Mouse (Mus musculus) limb, embryonic 11.5 days (tissue): ENCODE measurements at regions not wholly inside any gene's neighbourhood (a gene's known extent, or its start where the extent isn't known, plus 50 kb on each side); places are given as distances from the start of the nearest gene placed in this dataset.

ENCODE experiments used
- ATAC-seq: fragments of 200-750 bp; cut with Nextera tagmentation; 2 replicates; pipeline ENCODE4 v1.8.0; 2017; ENCODE audit warnings: low read depth; ENCODE audit not compliant: insufficient number of reproducible peaks, low FRiP score, low TSS enrichment
- DNase-seq: peaks from one replicate; pipeline ENCODE4 v3.0.0-alpha.2; 2015; ENCODE audit warnings: low spot score
- H3K27ac ChIP-seq: fragments of 300-500 bp; sonication (generic); replicated peaks from 2 replicates; pipeline ENCODE4 v1.5.1; 2014; ENCODE audit warnings: low read depth, mild to moderate bottlenecking, low read length
- H3K27me3 ChIP-seq: fragments of 300-500 bp; sonication (generic); 2 replicates; pipeline ENCODE4 v1.6.1; 2014; ENCODE audit warnings: mild to moderate bottlenecking, low read length, mixed read lengths; ENCODE audit not compliant: control insufficient read depth, insufficient read depth
- H3K36me3 ChIP-seq: fragments of 300-500 bp; sonication (generic); 2 replicates; pipeline ENCODE4 v1.6.1; 2014; ENCODE audit warnings: mild to moderate bottlenecking, low read length, moderate library complexity, mixed read lengths; ENCODE audit not compliant: control insufficient read depth, insufficient read depth
- H3K4me1 ChIP-seq: fragments of 300-500 bp; sonication (generic); 2 replicates; pipeline ENCODE4 v1.6.1; 2014; ENCODE audit warnings: low read length, mixed read lengths; ENCODE audit not compliant: control insufficient read depth, insufficient read depth
- H3K4me2 ChIP-seq: fragments of 300-500 bp; sonication (generic); 2 replicates; pipeline ENCODE4 v1.6.1; 2014; ENCODE audit warnings: low read depth, mild to moderate bottlenecking, moderate library complexity; ENCODE audit not compliant: severe bottlenecking
- H3K4me3 ChIP-seq: fragments of 300-500 bp; sonication (generic); 2 replicates; pipeline ENCODE4 v1.5.1; 2014; ENCODE audit warnings: low read depth, low read length
- H3K9ac ChIP-seq: fragments of 300-500 bp; sonication (generic); 2 replicates; pipeline ENCODE4 v1.6.1; 2014; ENCODE audit warnings: mild to moderate bottlenecking, low read length
- H3K9me3 ChIP-seq: fragments of 300-500 bp; sonication (generic); 2 replicates; pipeline ENCODE4 v1.6.1; 2016; ENCODE audit warnings: low read length; ENCODE audit not compliant: control insufficient read depth
- WGBS: fragments of 180-500 bp; shearing (Covaris S2); extraction: QIAGEN DNeasy Blood & Tissue Kit; methylation state at CpG from one replicate; pipeline ENCODE4 v1.1.7; 2014; 5-methylcytosine and 5-hydroxymethylcytosine counted together

- H3K9me3 ChIP-seq = no peaks in the 10 kb centered on the region
- no peaks in the 10 kb centered on the region for H3K4me1 ChIP-seq
- no peak overlapping the region for H3K4me3 ChIP-seq
- H3K9ac ChIP-seq = no peak overlapping the region
- ATAC-seq = no peak
- H3K36me3 ChIP-seq = no peaks in the 10 kb centered on the region
- DNase-seq = no peak
- H3K27me3 ChIP-seq = no peaks in the 10 kb centered on the region
- H3K27ac ChIP-seq = no peak overlapping the region
- H3K4me2 ChIP-seq = no peak overlapping the region
Measured at GRCm38 (mm10) chr10:100853213-100853612, 262.9 kb downstream of the 1700017N19Rik start.

- no peak for DNase-seq
- H3K36me3 ChIP-seq = no peaks in the 10 kb centered on the region
- no peak overlapping the region for H3K27ac ChIP-seq
- H3K27me3 ChIP-seq = no peaks in the 10 kb centered on the region
- no peaks in the 10 kb centered on the region for H3K9me3 ChIP-seq
- no peak overlapping the region for H3K4me3 ChIP-seq
- no peaks in the 10 kb centered on the region for H3K4me1 ChIP-seq
- 51% methylated on average over 3 of the region's 3 CpGs for WGBS
- H3K9ac ChIP-seq = no peak overlapping the region
- no peak overlapping the region for H3K4me2 ChIP-seq
- ATAC-seq = no peak
Measured at GRCm38 (mm10) chr10:100856509-100856908, 266.2 kb downstream of the 1700017N19Rik start.

- no peaks in the 10 kb centered on the region for H3K27me3 ChIP-seq
- H3K4me1 ChIP-seq = no peaks in the 10 kb centered on the region
- H3K4me3 ChIP-seq = no peak overlapping the region
- H3K9ac ChIP-seq = no peak overlapping the region
- no peak overlapping the region for H3K4me2 ChIP-seq
- H3K27ac ChIP-seq = no peak overlapping the region
- no peak for ATAC-seq
- no peak for DNase-seq
- H3K36me3 ChIP-seq = no peaks in the 10 kb centered on the region
- 39% methylated on average over 6 of the region's 6 CpGs for WGBS
- H3K9me3 ChIP-seq = no peaks in the 10 kb centered on the region
Measured at GRCm38 (mm10) chr10:100865501-100866181, 275.4 kb downstream of the 1700017N19Rik start.

GRCm38 (mm10) chr10:100868360-100868916 lies 278.2 kb downstream of the 1700017N19Rik start:
- Histone ChIP-seq H3K4me2 (no peak overlapping the region), H3K4me1 (no peaks in the 10 kb centered on the region), H3K9ac (no peak overlapping the region), H3K27ac (no peak overlapping the region), H3K27me3 (no peaks in the 10 kb centered on the region), H3K36me3 (no peaks in the 10 kb centered on the region), H3K4me3 (no peak overlapping the region), H3K9me3 (no peaks in the 10 kb centered on the region)
- ATAC-seq = no peak
- DNase-seq = no peak
- WGBS = 53% methylated on average over 3 of the region's 3 CpGs

- DNase-seq (no peak), ATAC-seq (no peak)
- no peak overlapping the region for H3K4me2 ChIP-seq
- H3K9me3 ChIP-seq = no peaks in the 10 kb centered on the region
- H3K4me1 ChIP-seq = no peaks in the 10 kb centered on the region
- no peak overlapping the region for H3K27ac ChIP-seq
- H3K4me3 ChIP-seq = no peak overlapping the region
- no peak overlapping the region for H3K9ac ChIP-seq
- WGBS = 78% methylated on average over 2 of the region's 2 CpGs
- no peaks in the 10 kb centered on the region for H3K36me3 ChIP-seq
- no peaks in the 10 kb centered on the region for H3K27me3 ChIP-seq
Measured at GRCm38 (mm10) chr10:100882584-100882983, 292.3 kb downstream of the 1700017N19Rik start.

GRCm38 (mm10) chr10:100922976-100923375 lies 332.7 kb downstream of the 1700017N19Rik start:
- no peaks in the 10 kb centered on the region for H3K4me1 ChIP-seq
- ATAC-seq (no peak), DNase-seq (no peak)
- no peaks in the 10 kb centered on the region for H3K27me3 ChIP-seq
- no peak overlapping the region for H3K4me2 ChIP-seq
- no peaks in the 10 kb centered on the region for H3K36me3 ChIP-seq
- no peak overlapping the region for H3K9ac ChIP-seq
- 76% methylated on average over 2 of the region's 2 CpGs for WGBS
- no peak overlapping the region for H3K27ac ChIP-seq
- H3K4me3 ChIP-seq = no peak overlapping the region
- H3K9me3 ChIP-seq = no peaks in the 10 kb centered on the region

GRCm38 (mm10) chr10:100927086-100927485 lies 336.8 kb downstream of the 1700017N19Rik start:
- Histone ChIP-seq H3K9me3 (no peaks in the 10 kb centered on the region), H3K4me1 (no peaks in the 10 kb centered on the region), H3K4me3 (no peak overlapping the region), H3K27ac (no peak overlapping the region), H3K27me3 (no peaks in the 10 kb centered on the region), H3K4me2 (no peak overlapping the region), H3K9ac (no peak overlapping the region), H3K36me3 (no peaks in the 10 kb centered on the region)
- 79% methylated on average over 3 of the region's 3 CpGs for WGBS
- no peak for ATAC-seq
- DNase-seq = no peak

GRCm38 (mm10) chr10:100931739-100932138 lies 341.5 kb downstream of the 1700017N19Rik start:
- DNase-seq (no peak), ATAC-seq (no peak)
- 81% methylated on average over 1 of the region's 1 CpGs for WGBS
- no peaks in the 10 kb centered on the region for H3K4me1 ChIP-seq
- H3K4me3 ChIP-seq = no peak overlapping the region
- no peak overlapping the region for H3K27ac ChIP-seq
- H3K4me2 ChIP-seq = no peak overlapping the region
- H3K9me3 ChIP-seq = no peaks in the 10 kb centered on the region
- no peaks in the 10 kb centered on the region for H3K27me3 ChIP-seq
- no peak overlapping the region for H3K9ac ChIP-seq
- no peaks in the 10 kb centered on the region for H3K36me3 ChIP-seq

GRCm38 (mm10) chr10:100958371-100958770 lies 368.1 kb downstream of the 1700017N19Rik start:
- DNase-seq = no peak
- H3K36me3 ChIP-seq = no peaks in the 10 kb centered on the region
- no peaks in the 10 kb centered on the region for H3K9me3 ChIP-seq
- no peak overlapping the region for H3K27ac ChIP-seq
- no peak for ATAC-seq
- 87% methylated on average over 9 of the region's 9 CpGs for WGBS
- H3K4me1 ChIP-seq = no peaks in the 10 kb centered on the region
- H3K4me3 ChIP-seq = no peak overlapping the region
- H3K27me3 ChIP-seq = no peaks in the 10 kb centered on the region
- no peak overlapping the region for H3K9ac ChIP-seq
- H3K4me2 ChIP-seq = no peak overlapping the region
